Mouse (Mus musculus): ENCODE measurements around the gene Anks6.

Anks6 gene

GRCm38 (mm10) chr4:47043866-47044265 is 13.4 kb downstream of the Anks6 start:
- no peak for DNase-seq (ENCODE audit: low spot score)

- no peak for DNase-seq (ENCODE audit: low spot score)
These were observed 17.6 kb downstream of the Anks6 start for GRCm38 (mm10) chr4:47039586-47039985.

GRCm38 (mm10) chr4:47037321-47037657 is 19.9 kb downstream of the Anks6 start:
- DNase-seq (ENCODE audit: low spot score): peak; percentile 56

- no peak for DNase-seq (ENCODE audit: low spot score)
These were observed 20.5 kb downstream of the Anks6 start for GRCm38 (mm10) chr4:47036486-47037320.

GRCm38 (mm10) chr4:47035536-47035935 is 21.7 kb downstream of the Anks6 start:
- DNase-seq (ENCODE audit: low spot score): no peak

- no peak for DNase-seq (ENCODE audit: low spot score)
These were observed 25.1 kb downstream of the Anks6 start for GRCm38 (mm10) chr4:47032171-47032570.

GRCm38 (mm10) chr4:47028791-47029190 is 28.4 kb downstream of the Anks6 start:
- no peak for DNase-seq (ENCODE audit: low spot score)

GRCm38 (mm10) chr4:47023949-47024348 is 33.3 kb downstream of the Anks6 start:
- DNase-seq (ENCODE audit: low spot score): no peak

GRCm38 (mm10) chr4:47022804-47023603 is 34.2 kb downstream of the Anks6 start:
- no peak for DNase-seq (ENCODE audit: low spot score)

- peak; percentile 46 for DNase-seq (ENCODE audit: low spot score)
These were observed 36.7 kb downstream of the Anks6 start for GRCm38 (mm10) chr4:47020563-47020962.

GRCm38 (mm10) chr4:47015156-47015555 is 42.1 kb downstream of the Anks6 start:
- DNase-seq (ENCODE audit: low spot score): no peak

- DNase-seq (ENCODE audit: low spot score): no peak
These were observed 44.8 kb downstream of the Anks6 start for GRCm38 (mm10) chr4:47012476-47012875.

GRCm38 (mm10) chr4:47010400-47011231 is 46.6 kb downstream of the Anks6 start:
- DNase-seq (ENCODE audit: low spot score): peak; percentile 38

GRCm38 (mm10) chr4:47000626-47001395 is 56.4 kb downstream of the Anks6 start:
- no peak for DNase-seq (ENCODE audit: low spot score)

GRCm38 (mm10) chr4:46997969-46998368 is 59.3 kb downstream of the Anks6 start:
- no peak for DNase-seq (ENCODE audit: low spot score)

GRCm38 (mm10) chr4:46992827-46993473 is 64.3 kb downstream of the Anks6 start:
- DNase-seq (ENCODE audit: low spot score): no peak

GRCm38 (mm10) chr4:46991959-46992316 is 65.3 kb downstream of the Anks6 start:
- DNase-seq (ENCODE audit: low spot score): no peak

GRCm38 (mm10) chr4:46991016-46991958 is 65.9 kb downstream of the Anks6 start, which contains the start of gene Gabbr2:
Gene Gabbr2 (minus strand): TSS chr4:46991873.
- no peak for DNase-seq (ENCODE audit: low spot score)

GRCm38 (mm10) chr4:46990281-46991015 is 66.8 kb downstream of the Anks6 start:
- no peak for DNase-seq (ENCODE audit: low spot score)
